Mouse (Mus musculus) ES-E14 (cell line): Measurements from ENCODE around the gene Daam1.

Experiments used
- CHD2 ChIP-seq: IDR thresholded peaks from 2 replicates; pipeline ENCODE4 v1.6.1; 2014; ENCODE audit warnings: mild to moderate bottlenecking, low read depth, low read length, inconsistent platforms
- HCFC1 ChIP-seq: IDR thresholded peaks from 2 replicates; pipeline ENCODE4 v1.6.1; 2012; ENCODE audit warnings: low read length, inconsistent platforms, borderline replicate concordance; ENCODE audit not compliant: insufficient read depth
- MAFK ChIP-seq: IDR thresholded peaks from 2 replicates; pipeline ENCODE4 v1.6.1; 2014; ENCODE audit warnings: mild to moderate bottlenecking, low read depth, low read length, inconsistent platforms; ENCODE audit not compliant: insufficient read depth
- ZC3H11A ChIP-seq: IDR thresholded peaks from 2 replicates; pipeline ENCODE4 v1.6.1; 2012; ENCODE audit warnings: low read depth, mild to moderate bottlenecking, inconsistent platforms, low read length, borderline replicate concordance
- ZNF384 ChIP-seq: IDR thresholded peaks from 2 replicates; pipeline ENCODE4 v1.6.1; 2012; ENCODE audit warnings: low read depth, low read length, inconsistent platforms

GRCm38 (mm10) chr12:71856480-71856754 is 25.5 kb downstream of the Daam1 start:
- TF ChIP-seq HCFC1, result no peak
- TF ChIP-seq ZNF384, result no peak
- no peak for TF ChIP-seq ZC3H11A
- no peak for TF ChIP-seq CHD2
- no peak for TF ChIP-seq MAFK
